Mouse (Mus musculus): ENCODE measurements around the gene Tcl1b1.
"Not testable (repeated sequence)": the region's sequence is repeated elsewhere in the genome, so short reads cannot be mapped to it uniquely, and the experiment has no call there.

Gene Tcl1b1

DNA sequence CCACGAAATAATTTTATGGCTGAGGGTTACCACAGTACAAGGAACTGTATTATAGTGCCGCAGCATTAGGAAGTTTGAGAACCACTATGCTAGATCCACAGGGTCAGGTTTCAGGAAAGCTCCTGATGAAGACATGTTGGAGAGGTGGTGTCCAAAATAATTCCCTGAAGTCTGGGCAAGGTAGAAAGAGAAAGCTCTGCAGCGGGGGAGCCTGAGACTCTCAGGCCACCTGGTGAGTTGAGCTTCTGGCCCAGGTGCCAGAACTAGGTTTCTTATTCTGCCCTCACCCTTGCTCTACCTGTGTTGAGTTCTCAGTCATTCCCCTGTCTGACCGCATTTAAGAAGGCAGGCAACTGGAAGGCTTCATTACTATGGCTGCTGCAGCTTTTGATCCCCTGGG is at the start of gene Tcl1b1:
Gene Tcl1b1 (plus strand): TSS at position 301 of the 400 bp plus-strand sequence.
- DNase-seq (ENCODE audit: low read depth, low spot score): no peak

DNA sequence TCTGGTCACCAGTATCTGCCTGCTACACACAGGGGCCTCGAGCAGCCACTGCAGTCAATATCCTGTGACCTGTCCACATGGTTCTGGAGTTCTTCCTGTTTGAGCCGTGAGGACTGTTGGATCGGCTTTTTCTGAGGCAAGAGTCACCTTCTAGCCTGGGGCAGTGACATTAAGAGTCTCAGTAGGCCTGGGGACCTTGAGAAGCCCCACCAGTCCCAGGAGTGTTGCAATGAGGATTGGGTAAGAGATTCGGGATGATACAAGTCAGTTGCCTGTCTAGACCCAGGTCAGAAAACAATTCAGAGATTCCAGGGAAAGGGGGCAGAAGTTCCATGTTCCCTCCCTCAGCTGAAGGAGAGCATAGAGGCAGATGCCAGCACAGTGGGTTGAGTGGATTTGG is 49.7 kb upstream of the Tcl1b1 start:
- DNase-seq (ENCODE audit: low read depth, low spot score): no peak

DNA sequence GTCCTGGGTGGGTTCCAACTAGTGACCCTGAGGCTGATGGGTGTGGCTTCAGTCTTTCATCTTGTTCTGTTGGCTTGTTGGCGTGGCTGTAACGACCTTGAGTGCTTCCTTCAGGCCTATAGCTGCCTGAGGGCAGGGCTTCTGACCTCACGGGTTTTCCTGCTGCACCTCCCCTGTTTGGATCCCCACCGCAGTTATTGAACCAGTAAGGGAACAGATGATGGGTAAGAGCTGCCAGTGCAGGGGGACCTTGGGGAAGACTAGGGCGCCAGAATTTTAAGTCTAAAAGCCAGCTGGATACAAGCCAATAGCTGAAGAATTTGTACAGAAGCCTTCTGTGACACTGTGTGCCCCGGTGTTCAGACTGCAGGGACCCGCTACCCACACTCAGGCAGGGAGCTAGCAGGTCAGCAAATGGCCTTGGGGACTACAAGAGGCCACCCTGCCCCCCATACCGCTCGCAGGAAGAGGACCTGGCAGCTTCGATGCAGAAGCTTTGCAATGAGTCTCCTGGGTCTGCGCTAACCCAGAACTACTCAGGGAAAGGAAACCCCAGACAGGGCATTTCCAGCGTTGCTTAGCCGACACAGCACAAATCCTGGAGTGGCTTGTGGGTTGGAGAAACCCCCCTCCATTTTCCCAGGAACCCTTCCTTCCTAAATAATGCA is 47.0 kb upstream of the Tcl1b1 start:
- DNase-seq (ENCODE audit: low read depth, low spot score): no peak

GRCm38 (mm10) chr12:105116648-105117047 is 42.8 kb upstream of the Tcl1b1 start:
- DNase-seq (ENCODE audit: low read depth, low spot score): no peak

DNA sequence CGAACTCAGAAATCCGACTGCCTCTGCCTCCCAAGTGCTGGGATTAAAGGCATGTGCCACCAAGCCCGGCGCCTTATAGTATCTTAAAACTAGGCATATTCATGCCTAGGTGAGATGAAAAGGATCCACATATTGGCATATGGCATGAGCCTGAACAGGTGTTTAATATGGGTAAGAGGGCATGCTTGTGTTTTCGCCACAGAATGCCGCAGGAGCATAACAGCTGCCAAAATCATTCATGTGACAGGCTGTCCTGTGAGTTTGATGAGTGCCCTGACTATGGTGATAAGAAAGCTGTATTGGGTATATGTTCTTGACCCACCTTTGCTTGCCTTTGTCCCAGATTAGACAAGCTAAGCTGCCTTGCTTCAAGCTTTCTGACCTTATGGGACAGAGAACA is 34.1 kb upstream of the Tcl1b1 start:
- DNase-seq (ENCODE audit: low read depth, low spot score): no peak

GRCm38 (mm10) chr12:105126516-105126915 is 33.0 kb upstream of the Tcl1b1 start:
- DNase-seq (ENCODE audit: low read depth, low spot score): no peak

DNA sequence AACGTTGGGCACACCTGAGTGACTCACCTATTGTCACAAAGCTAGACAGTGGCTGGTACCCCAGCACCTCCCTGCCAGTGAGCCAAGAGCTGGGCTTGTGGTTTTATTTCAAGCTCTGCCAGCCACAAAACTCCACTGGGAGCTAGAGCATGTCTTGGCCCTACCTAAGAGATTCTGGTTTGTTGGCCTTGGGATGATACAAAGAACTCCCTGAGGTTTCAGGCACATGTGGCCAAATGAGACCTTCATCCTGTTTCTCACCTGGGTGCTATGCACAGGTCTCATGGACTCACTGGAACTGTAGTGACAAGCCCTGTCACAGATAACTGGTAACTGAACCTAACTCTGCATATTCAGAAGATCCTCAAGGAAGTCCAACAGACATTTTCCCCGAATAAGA is 31.9 kb upstream of the Tcl1b1 start:
- no peak for DNase-seq (ENCODE audit: low read depth, low spot score)

GRCm38 (mm10) chr12:105129494-105130205 is 29.8 kb upstream of the Tcl1b1 start:
- DNase-seq (ENCODE audit: low read depth, low spot score): not testable (repeated sequence)

DNA sequence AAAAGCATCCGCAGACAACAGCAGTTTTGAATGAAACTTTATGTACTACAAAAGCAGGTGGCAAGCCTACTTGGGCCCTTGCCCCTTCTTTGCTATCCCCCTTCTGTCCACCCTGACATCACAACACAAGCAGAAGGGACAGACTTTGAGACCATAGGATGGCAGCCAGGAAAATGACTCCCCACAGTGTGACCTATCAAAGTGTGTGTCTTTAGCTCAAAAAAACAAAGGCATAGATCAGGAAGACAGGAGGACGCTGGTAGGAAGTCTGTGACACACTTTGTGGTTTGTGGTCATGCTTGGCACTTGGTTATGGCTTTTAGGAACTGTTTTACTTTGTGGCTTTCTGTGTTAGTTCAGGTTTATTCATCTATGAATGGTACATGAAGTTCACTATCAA is 25.3 kb upstream of the Tcl1b1 start:
- peak; percentile 17 for DNase-seq (ENCODE audit: low read depth, low spot score)

DNA sequence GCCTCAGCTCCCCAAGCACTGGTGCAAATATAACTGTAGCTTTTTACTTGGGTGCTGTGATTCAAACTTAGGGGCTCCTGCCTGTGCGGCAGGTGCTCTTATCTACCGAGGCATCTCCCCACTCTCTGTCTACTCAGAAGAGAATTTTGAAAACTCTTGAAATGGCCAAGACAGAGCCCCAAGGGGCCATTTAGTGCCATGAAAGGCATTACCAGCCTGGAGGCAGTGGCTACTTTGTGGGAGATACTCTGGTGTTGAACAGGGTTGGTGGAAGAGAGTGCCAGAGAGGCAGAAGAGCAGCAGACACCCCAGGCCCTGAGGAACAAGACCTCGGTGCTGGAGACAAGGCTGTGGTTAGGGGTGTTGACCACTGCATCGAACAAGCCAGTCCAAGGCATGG is 24.7 kb upstream of the Tcl1b1 start:
- DNase-seq (ENCODE audit: low read depth, low spot score): not testable (repeated sequence)

- not testable (repeated sequence) for DNase-seq (ENCODE audit: low read depth, low spot score)
These were observed 21.8 kb upstream of the Tcl1b1 start for GRCm38 (mm10) chr12:105137729-105138128.

GRCm38 (mm10) chr12:105143096-105143495 is 16.4 kb upstream of the Tcl1b1 start:
- DNase-seq (ENCODE audit: low read depth, low spot score): no peak

- DNase-seq (ENCODE audit: low read depth, low spot score): not testable (repeated sequence)
These were observed 14.6 kb upstream of the Tcl1b1 start for GRCm38 (mm10) chr12:105144928-105145327.

DNA sequence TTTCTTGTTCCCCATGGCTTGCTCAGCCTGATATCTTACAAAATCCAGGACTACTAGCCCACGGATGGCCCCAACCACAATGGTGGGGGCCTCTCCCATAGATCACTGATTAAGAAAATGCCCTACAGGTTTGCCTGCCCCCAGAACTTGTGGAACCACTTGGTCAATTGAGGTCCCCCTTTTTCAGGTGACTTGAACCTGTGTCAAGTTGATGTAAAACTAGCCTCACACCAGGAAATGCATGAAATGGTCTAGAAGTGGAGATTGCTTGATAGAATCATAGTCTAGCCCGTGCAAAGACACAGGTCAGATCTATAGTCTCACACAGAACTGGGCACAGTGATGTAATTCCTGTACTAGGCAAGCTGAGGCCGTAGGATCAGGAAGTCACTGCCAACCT is 13.8 kb upstream of the Tcl1b1 start, which contains the start of gene Tcl1b2:
Gene Tcl1b2 (plus strand): TSS at position 301 of the 400 bp plus-strand sequence.
- DNase-seq (ENCODE audit: low read depth, low spot score): no peak

DNA sequence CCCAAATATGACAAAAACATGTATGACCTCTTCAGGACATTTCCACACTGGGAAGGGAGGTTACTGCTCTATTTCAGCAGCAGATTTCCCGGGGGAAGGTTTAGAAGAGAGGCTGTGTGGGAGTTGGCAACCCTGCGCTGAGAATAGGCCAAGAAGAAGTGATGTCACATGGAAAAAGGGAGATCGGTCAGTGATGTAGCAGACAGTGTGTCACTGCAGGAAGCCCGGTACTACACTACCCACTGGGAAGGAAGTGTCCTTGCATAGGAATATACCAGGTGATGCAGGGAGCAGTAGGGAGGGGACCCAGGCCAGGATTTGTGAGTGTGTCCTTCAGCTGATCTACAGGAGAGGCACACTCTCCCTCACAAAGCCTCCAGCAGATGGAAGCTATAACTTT is 4.2 kb upstream of the Tcl1b1 start:
- not testable (repeated sequence) for DNase-seq (ENCODE audit: low read depth, low spot score)

GRCm38 (mm10) chr12:105158842-105159241 is 648 bp upstream of the Tcl1b1 start:
- DNase-seq (ENCODE audit: low read depth, low spot score): no peak

- no peak for DNase-seq (ENCODE audit: low read depth, low spot score)
These were observed 7.2 kb downstream of the Tcl1b1 start for GRCm38 (mm10) chr12:105166734-105167133.

DNA sequence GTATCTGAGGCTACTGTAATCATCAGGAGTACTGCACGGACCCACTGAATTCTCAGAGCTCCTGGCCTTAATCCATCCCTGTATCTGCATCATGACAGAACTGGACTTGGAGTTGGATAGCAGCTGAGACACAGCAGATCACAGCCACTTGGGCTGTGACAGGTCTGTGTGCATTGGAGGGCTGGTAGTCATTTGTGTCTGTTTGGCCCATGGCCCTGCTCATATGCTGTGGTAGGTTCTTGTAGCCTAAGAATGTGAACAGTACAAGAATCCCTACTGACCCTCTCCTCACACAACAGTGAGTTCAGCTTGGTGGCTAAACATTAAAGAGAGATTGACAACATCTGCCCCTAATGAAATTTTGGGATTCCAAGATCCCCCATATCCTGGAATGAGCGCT is 13.9 kb downstream of the Tcl1b1 start:
- DNase-seq (ENCODE audit: low read depth, low spot score): no peak

GRCm38 (mm10) chr12:105174318-105174717 is 14.8 kb downstream of the Tcl1b1 start:
- not testable (repeated sequence) for DNase-seq (ENCODE audit: low read depth, low spot score)

DNA sequence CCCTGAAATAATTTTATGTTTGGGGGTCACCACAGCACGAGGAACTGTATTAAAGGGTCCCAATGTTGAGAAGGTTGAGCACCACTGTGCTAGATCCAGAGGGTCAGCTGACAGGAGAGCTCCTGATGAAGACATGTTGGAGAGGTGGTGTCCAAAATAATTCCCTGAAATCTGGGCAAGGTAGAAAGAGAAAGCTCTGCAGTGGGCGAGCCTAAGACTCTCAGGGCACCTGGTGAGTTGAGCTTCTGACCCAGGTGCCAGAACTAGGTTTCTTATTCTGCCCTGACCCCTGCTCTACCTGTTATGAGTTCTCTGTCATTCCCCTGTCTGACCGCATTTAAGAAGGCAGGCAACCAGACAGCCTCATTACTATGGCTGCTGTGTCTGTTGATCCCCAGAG is 16.6 kb downstream of the Tcl1b1 start, which contains the start of gene Tcl1b5:
Gene Tcl1b5 (plus strand): TSS at position 301 of the 400 bp plus-strand sequence.
- DNase-seq (ENCODE audit: low read depth, low spot score): not testable (repeated sequence)

- not testable (repeated sequence) for DNase-seq (ENCODE audit: low read depth, low spot score)
These were observed 21.7 kb downstream of the Tcl1b1 start for GRCm38 (mm10) chr12:105181040-105181644.

DNA sequence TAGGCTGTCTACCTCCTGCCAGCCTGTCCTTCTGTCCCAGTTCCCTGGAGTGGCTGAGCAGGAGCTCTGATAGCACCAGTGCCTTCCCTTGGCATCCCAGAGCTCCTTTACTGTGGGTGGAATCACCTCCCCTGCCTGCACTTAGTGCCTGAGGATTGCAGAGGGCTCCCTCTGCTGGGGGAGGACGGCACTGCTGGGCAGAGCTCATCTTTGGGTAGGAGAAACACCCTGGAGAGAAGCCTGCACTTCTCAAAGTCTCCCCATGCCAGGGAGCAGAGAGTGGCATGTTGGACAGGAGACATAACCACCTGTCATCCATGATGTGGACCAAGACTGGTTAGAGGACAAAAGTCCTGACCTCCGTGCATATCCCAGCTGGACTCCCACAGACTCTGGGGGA is 29.5 kb downstream of the Tcl1b1 start:
- not testable (repeated sequence) for DNase-seq (ENCODE audit: low read depth, low spot score)

Measured in CD4-positive helper T cell, adult 2 months (primary cell).